Mouse (Mus musculus): ENCODE measurements at regions not wholly inside any gene's neighbourhood (a gene's known extent, or its start where the extent isn't known, plus 50 kb on each side); places are given as distances from the start of the nearest gene placed in this dataset.

DNA sequence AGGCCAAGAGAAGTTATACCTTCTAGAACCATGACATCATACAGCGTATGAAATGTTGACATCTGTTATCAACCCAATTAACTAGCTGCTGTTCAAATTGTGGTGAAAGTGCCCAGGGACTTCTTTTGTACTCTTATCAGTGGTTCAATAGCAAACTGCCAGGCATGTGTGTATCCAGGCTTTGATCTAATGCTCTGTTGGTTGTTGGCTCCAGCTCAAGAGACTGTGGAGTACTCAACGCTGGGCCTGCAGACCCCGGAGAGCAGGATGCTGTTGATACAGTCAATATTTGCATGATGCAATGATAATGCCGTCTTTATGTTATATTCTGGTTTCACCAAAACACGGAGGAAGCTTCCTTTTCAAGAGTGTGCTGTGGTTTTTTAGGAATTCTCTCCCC is 102.9 kb downstream of the Mbip start:
- DNase-seq (ENCODE audit: low spot score) (peak; percentile 12), ATAC-seq (ENCODE audit: low read depth) (no peak)

DNA sequence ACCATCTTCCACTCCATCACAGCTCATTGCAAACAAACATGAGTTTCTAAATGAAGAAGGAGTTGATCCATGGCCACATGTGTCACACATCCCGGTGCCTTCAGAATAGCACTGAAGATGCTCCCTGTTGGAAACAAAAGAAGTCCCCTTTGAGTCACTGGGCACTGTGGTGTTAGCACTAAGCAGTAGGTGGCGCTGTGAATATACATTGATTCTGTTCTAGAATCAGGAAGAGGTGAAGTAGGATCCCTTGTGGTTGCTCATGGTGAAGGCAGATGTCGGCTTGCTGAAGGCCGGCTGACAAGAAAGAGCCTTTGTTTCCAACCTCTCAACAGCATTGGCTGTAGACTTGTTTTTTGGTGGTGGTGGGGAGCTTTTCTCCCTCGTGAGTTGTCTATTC is 104.0 kb downstream of the Mbip start:
- Histone ChIP-seq H3K4me2 (ENCODE audit: low read depth, low read length) (no peak overlapping the region), H3K4me3 (ENCODE audit: low read depth, low read length) (no peak overlapping the region), H3K4me1 (ENCODE audit: control insufficient read depth, insufficient read depth, low read length) (no peaks in the 10 kb centered on the region), H3K9ac (ENCODE audit: low read depth, low read length) (no peak overlapping the region), H3K27me3 (replicated peaks; ENCODE audit: control insufficient read depth, insufficient read depth, low read length) (no peaks in the 10 kb centered on the region), H3K27ac (replicated peaks; ENCODE audit: low read depth, low read length) (no peak overlapping the region), H3K36me3 (ENCODE audit: control insufficient read depth, insufficient read depth, low read length) (no peaks in the 10 kb centered on the region), H3K9me3 (ENCODE audit: control insufficient read depth, low read length) (no peaks in the 10 kb centered on the region)
- ATAC-seq (ENCODE audit: low read depth): no peak
- 21% methylated on average over 5 of the region's 5 CpGs for WGBS
- DNase-seq (ENCODE audit: low spot score): peak; percentile 24

More for the DNA sequence above, 102.9 kb downstream of the Mbip start:
- Histone ChIP-seq H3K27me3 (replicated peaks; ENCODE audit: control insufficient read depth, insufficient read depth, low read length) (no peaks in the 10 kb centered on the region), H3K36me3 (ENCODE audit: control insufficient read depth, insufficient read depth, low read length) (no peaks in the 10 kb centered on the region), H3K9ac (ENCODE audit: low read depth, low read length) (no peak overlapping the region), H3K4me3 (ENCODE audit: low read depth, low read length) (no peak overlapping the region), H3K9me3 (ENCODE audit: control insufficient read depth, low read length) (no peaks in the 10 kb centered on the region), H3K4me1 (ENCODE audit: control insufficient read depth, insufficient read depth, low read length) (no peaks in the 10 kb centered on the region), H3K27ac (replicated peaks; ENCODE audit: low read depth, low read length) (no peak overlapping the region), H3K4me2 (ENCODE audit: low read depth, low read length) (no peak overlapping the region)
- WGBS: 75% methylated on average over 5 of the region's 5 CpGs

DNA sequence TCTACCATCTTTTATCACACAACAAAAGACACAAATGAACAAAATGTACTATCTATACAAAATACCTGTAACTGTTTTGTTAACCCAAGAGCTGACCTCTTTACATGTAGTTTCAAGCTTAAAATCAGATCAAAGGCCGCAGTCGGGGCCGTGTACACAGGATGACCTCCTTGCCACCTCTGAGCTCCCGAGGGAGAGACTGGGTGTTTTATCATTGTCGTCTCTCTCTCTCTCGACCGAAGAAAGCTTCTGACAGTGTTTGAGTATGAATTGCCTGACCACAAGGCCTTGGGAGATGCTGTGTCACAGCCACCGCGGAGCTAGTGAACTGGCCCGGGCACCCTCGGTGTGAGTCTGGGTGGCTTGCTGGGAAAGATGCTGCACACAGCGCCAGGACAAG is 105.5 kb downstream of the Mbip start:
- WGBS: 52% methylated on average over 12 of the region's 12 CpGs
- Histone ChIP-seq H3K9ac (ENCODE audit: low read depth, low read length) (no peak overlapping the region), H3K27me3 (replicated peaks; ENCODE audit: control insufficient read depth, insufficient read depth, low read length) (no peaks in the 10 kb centered on the region), H3K4me2 (ENCODE audit: low read depth, low read length) (no peak overlapping the region), H3K4me1 (ENCODE audit: control insufficient read depth, insufficient read depth, low read length) (no peaks in the 10 kb centered on the region), H3K4me3 (ENCODE audit: low read depth, low read length) (no peak overlapping the region), H3K27ac (replicated peaks; ENCODE audit: low read depth, low read length) (no peak overlapping the region), H3K9me3 (ENCODE audit: control insufficient read depth, low read length) (no peaks in the 10 kb centered on the region), H3K36me3 (ENCODE audit: control insufficient read depth, insufficient read depth, low read length) (no peaks in the 10 kb centered on the region)
- ATAC-seq (ENCODE audit: low read depth) (no peak), DNase-seq (ENCODE audit: low spot score) (no peak)

DNA sequence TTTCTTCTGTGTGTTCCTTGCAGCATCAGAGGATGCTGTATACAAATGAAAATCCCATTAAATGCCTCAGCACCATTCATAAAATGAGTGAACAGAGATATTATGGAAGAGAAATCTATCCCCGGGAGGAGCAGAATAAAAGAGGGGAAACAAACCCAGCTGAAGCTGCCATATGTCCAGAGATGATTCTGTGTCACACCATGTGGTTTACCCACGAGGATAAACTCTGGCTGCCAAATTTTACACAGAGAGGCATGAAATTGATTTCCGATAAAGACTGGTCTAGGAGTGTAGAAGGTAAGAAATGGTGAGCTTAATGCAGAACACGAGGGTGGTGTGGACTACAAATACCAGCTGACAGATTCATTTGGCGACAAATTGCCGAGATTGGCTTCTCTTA is 111.1 kb downstream of the Mbip start:
- H3K4me1 ChIP-seq (ENCODE audit: control insufficient read depth, insufficient read depth, low read length): no peaks in the 10 kb centered on the region
- 56% methylated on average over 6 of the region's 6 CpGs for WGBS
- H3K4me2 ChIP-seq (ENCODE audit: low read depth, low read length): no peak overlapping the region
- H3K9ac ChIP-seq (ENCODE audit: low read depth, low read length): no peak overlapping the region
- ATAC-seq (ENCODE audit: low read depth) (no peak), DNase-seq (ENCODE audit: low spot score) (no peak)
- peaks cover 6% of the 10 kb centered on the region; the same call in 1 of the 2 replicates for H3K9me3 ChIP-seq (ENCODE audit: control insufficient read depth, low read length)
- no peak overlapping the region for H3K4me3 ChIP-seq (ENCODE audit: low read depth, low read length)
- H3K36me3 ChIP-seq (ENCODE audit: control insufficient read depth, insufficient read depth, low read length): no peaks in the 10 kb centered on the region
- no peak overlapping the region for H3K27ac ChIP-seq (replicated peaks; ENCODE audit: low read depth, low read length)
- no peaks in the 10 kb centered on the region for H3K27me3 ChIP-seq (replicated peaks; ENCODE audit: control insufficient read depth, insufficient read depth, low read length)

DNA sequence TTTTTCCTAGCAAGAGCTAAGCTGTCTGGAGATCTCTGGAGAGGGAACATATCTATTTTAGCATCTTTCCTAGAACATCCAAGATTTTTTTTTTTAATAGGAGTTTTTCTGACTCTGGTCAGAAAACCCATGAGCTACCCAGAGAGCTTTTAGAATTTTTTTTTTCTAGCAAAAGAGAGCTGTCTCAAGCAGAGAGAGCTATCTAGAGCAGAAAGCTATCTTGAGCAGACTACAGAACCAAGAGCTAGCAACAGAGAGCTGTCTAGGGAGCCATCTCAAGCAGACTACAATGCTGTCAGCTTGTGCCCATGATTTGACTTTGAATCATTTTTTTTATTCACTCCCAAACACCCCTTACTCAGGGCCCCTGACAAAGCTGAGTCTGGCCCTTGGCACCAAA is 112.5 kb downstream of the Mbip start:
- Histone ChIP-seq H3K4me2 (ENCODE audit: low read depth, low read length) (no peak overlapping the region), H3K36me3 (ENCODE audit: control insufficient read depth, insufficient read depth, low read length) (no peaks in the 10 kb centered on the region), H3K27me3 (replicated peaks; ENCODE audit: control insufficient read depth, insufficient read depth, low read length) (no peaks in the 10 kb centered on the region), H3K4me1 (ENCODE audit: control insufficient read depth, insufficient read depth, low read length) (no peaks in the 10 kb centered on the region), H3K9me3 (ENCODE audit: control insufficient read depth, low read length) (peaks cover 6% of the 10 kb centered on the region; the same call in 1 of the 2 replicates), H3K27ac (replicated peaks; ENCODE audit: low read depth, low read length) (no peak overlapping the region), H3K4me3 (ENCODE audit: low read depth, low read length) (no peak overlapping the region), H3K9ac (ENCODE audit: low read depth, low read length) (no peak overlapping the region)
- DNase-seq (ENCODE audit: low spot score) (no peak), ATAC-seq (ENCODE audit: low read depth) (no peak)

DNA sequence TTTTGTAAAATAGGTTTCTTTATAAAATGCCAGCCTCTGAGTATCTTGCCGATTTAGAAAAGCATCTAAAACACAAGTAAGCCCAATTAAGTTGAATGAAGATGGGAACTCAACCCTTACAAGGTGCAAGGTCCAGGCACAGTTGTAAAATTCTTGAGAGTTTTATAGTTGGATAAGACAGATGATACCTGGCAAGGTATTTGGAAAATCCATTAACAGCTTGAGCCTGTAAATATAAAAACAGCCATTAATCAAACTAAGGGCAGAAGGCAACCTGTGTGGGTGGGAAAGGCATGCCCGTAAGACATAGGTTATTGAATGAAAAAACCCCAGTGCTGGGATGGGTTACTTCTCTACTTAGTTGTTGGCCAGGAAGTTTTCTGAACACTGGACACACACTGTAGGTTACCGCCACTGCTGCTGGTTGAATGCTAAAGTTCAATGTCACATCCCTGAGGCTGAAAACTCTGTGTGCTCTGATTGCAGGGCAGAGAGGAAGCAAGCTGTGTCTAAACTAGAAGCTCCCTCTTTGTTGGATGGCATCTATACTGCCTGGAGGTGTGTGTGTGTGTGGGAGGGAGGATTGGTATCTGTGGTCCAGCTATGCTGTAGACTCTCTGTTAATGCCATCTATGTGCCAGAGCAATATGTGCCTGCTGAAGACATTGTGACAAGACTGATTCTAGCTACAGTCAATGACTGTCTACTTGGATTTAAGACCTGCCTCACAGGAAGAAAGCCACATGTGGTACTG is 121.4 kb downstream of the Mbip start:
- Histone ChIP-seq H3K27ac (replicated peaks; ENCODE audit: low read depth, low read length) (no peak overlapping the region), H3K9me3 (ENCODE audit: control insufficient read depth, low read length) (no peaks in the 10 kb centered on the region), H3K9ac (ENCODE audit: low read depth, low read length) (no peak overlapping the region), H3K4me3 (ENCODE audit: low read depth, low read length) (no peak overlapping the region), H3K4me2 (ENCODE audit: low read depth, low read length) (no peak overlapping the region), H3K36me3 (ENCODE audit: control insufficient read depth, insufficient read depth, low read length) (no peaks in the 10 kb centered on the region), H3K4me1 (ENCODE audit: control insufficient read depth, insufficient read depth, low read length) (no peaks in the 10 kb centered on the region), H3K27me3 (replicated peaks; ENCODE audit: control insufficient read depth, insufficient read depth, low read length) (no peaks in the 10 kb centered on the region)
- WGBS: 87% methylated on average over 3 of the region's 3 CpGs
- ATAC-seq (ENCODE audit: low read depth) (no peak), DNase-seq (ENCODE audit: low spot score) (no peak)

- Histone ChIP-seq H3K9ac (ENCODE audit: low read depth, low read length) (no peak overlapping the region), H3K4me1 (ENCODE audit: control insufficient read depth, insufficient read depth, low read length) (no peaks in the 10 kb centered on the region), H3K27me3 (replicated peaks; ENCODE audit: control insufficient read depth, insufficient read depth, low read length) (no peaks in the 10 kb centered on the region), H3K4me2 (ENCODE audit: low read depth, low read length) (no peak overlapping the region), H3K9me3 (ENCODE audit: control insufficient read depth, low read length) (no peaks in the 10 kb centered on the region), H3K27ac (replicated peaks; ENCODE audit: low read depth, low read length) (no peak overlapping the region), H3K36me3 (ENCODE audit: control insufficient read depth, insufficient read depth, low read length) (no peaks in the 10 kb centered on the region), H3K4me3 (ENCODE audit: low read depth, low read length) (no peak overlapping the region)
- 80% methylated on average over 3 of the region's 3 CpGs for WGBS
- no peak for DNase-seq (ENCODE audit: low spot score)
- ATAC-seq (ENCODE audit: low read depth): no peak
Measured at GRCm38 (mm10) chr12:56193524-56193923, 152.2 kb downstream of the Mbip start.

DNA sequence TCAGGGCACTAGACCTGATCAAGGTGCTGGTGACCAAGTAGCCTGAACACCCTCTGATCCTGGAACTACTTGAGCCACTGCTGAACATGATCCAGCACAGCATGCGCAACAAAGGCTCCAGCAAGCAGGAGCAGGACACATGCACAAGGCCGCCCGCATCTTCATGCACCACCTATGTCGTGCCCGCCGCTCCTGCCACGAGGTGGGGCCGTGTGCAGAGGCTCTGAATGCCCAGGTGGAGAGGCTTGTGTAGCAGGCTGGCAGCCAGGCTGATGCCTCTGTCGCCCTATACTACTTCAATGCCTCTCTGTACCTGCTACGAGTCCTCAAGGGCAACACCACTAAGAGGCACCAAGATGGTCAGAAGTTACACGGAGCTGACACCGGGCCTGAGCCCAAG is 156.1 kb downstream of the Mbip start:
- Histone ChIP-seq H3K4me1 (ENCODE audit: control insufficient read depth, insufficient read depth, low read length) (no peaks in the 10 kb centered on the region), H3K9me3 (ENCODE audit: control insufficient read depth, low read length) (no peaks in the 10 kb centered on the region), H3K36me3 (ENCODE audit: control insufficient read depth, insufficient read depth, low read length) (no peaks in the 10 kb centered on the region), H3K4me3 (ENCODE audit: low read depth, low read length) (no peak overlapping the region), H3K9ac (ENCODE audit: low read depth, low read length) (no peak overlapping the region), H3K27me3 (replicated peaks; ENCODE audit: control insufficient read depth, insufficient read depth, low read length) (no peaks in the 10 kb centered on the region), H3K4me2 (ENCODE audit: low read depth, low read length) (no peak overlapping the region), H3K27ac (replicated peaks; ENCODE audit: low read depth, low read length) (no peak overlapping the region)
- ATAC-seq (ENCODE audit: low read depth): no peak
- DNase-seq (ENCODE audit: low spot score): no peak
- 91% methylated on average over 10 of the region's 12 CpGs for whole genome bisulfite sequencing

- ATAC-seq (ENCODE audit: low read depth) (no peak), DNase-seq (ENCODE audit: low spot score) (no peak)
- H3K27me3 ChIP-seq (replicated peaks; ENCODE audit: control insufficient read depth, insufficient read depth, low read length): no peaks in the 10 kb centered on the region
- WGBS: 58% methylated on average over 3 of the region's 3 CpGs
- H3K36me3 ChIP-seq (ENCODE audit: control insufficient read depth, insufficient read depth, low read length): no peaks in the 10 kb centered on the region
- H3K9me3 ChIP-seq (ENCODE audit: control insufficient read depth, low read length): no peaks in the 10 kb centered on the region
- H3K27ac ChIP-seq (replicated peaks; ENCODE audit: low read depth, low read length): no peak overlapping the region
- no peak overlapping the region for H3K4me3 ChIP-seq (ENCODE audit: low read depth, low read length)
- H3K4me1 ChIP-seq (ENCODE audit: control insufficient read depth, insufficient read depth, low read length): no peaks in the 10 kb centered on the region
- no peak overlapping the region for H3K9ac ChIP-seq (ENCODE audit: low read depth, low read length)
- H3K4me2 ChIP-seq (ENCODE audit: low read depth, low read length): no peak overlapping the region
Measured at GRCm38 (mm10) chr12:56160736-56161135, 185.0 kb downstream of the Mbip start.

All from embryonic facial prominence, embryonic 14.5 days (tissue).